ENCODE assay signal across 9 mouse cellular contexts in the genomic region with DNA sequence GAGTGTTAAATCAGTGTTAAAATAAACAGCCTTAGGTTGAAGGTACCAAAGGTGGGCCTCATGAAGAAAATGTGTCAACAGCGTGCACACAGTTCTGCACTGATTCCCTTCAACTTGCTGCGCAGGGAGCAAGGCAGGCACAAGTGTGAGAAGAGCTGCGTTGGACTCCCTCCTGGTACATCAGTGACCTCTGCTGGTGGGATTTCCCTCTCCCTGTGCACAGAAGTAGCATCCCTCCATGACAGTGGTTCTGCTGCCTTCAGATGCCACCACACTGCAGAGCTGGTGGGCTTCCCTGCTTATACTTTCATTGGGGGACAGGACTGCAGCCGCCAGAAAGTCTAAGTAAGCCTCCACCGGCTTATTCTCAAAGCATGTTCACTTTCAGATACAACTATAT. TPM values are rescaled to one million over a fixed set of nuclear protein-coding genes. Genes with fewer than 3 reads are reported as not detected.
DNase-seq lines count a peak whose midpoint lies in the region; ATAC-seq and TF ChIP-seq lines count a peak whose summit lies in the region.
"Had no signal": no experiment of that assay in that cellular context is flagged by ENCODE, and none has a peak within 500 bp of the region (broad histone marks: within the 10 kb centered on the region; RNA-seq: fewer than 3 reads in every experiment).

No protein-coding gene starts in this region.

- H3K4me1 ChIP-seq in midbrain, embryonic 10.5 days = peaks cover 7% of the 10 kb centered on the region; the same call in 1 of the 2 replicates
- H3K4me1 ChIP-seq in midbrain, embryonic 16.5 days (ENCODE audit: control insufficient read depth, insufficient read depth, low read length) = no peaks in the 10 kb centered on the region
- H3K4me1 ChIP-seq in liver, adult 2 months (ENCODE audit: control insufficient read depth, insufficient read depth, low read length) = no peaks in the 10 kb centered on the region
- H3K4me1 ChIP-seq: embryonic facial prominence, embryonic 12.5 days had no signal

- H3K36me3 ChIP-seq in midbrain, embryonic 10.5 days = no peaks in the 10 kb centered on the region
- no peaks in the 10 kb centered on the region for H3K36me3 ChIP-seq in midbrain, embryonic 16.5 days (ENCODE audit: control insufficient read depth, insufficient read depth, low read length)
- H3K36me3 ChIP-seq in liver, adult 2 months (ENCODE audit: control insufficient read depth, insufficient read depth, low read length) = no peaks in the 10 kb centered on the region
- H3K36me3 ChIP-seq: embryonic facial prominence, embryonic 12.5 days had no signal

- H3K9me3 ChIP-seq in midbrain, embryonic 10.5 days (replicated peaks) = no peaks in the 10 kb centered on the region
- H3K9me3 ChIP-seq in midbrain, embryonic 16.5 days (replicated peaks; ENCODE audit: control insufficient read depth, low read length, poor library complexity, severe bottlenecking) = no peaks in the 10 kb centered on the region
- H3K9me3 ChIP-seq: embryonic facial prominence, embryonic 12.5 days had no signal

- 63% methylated on average over 5 of the region's 5 CpGs for WGBS in midbrain, embryonic 10.5 days
- 55% methylated on average over 5 of the region's 5 CpGs for WGBS in midbrain, embryonic 16.5 days
- WGBS in liver, adult 2 months = 48% methylated on average over 5 of the region's 5 CpGs

- no peak overlapping the region for H3K4me2 ChIP-seq in midbrain, embryonic 16.5 days (ENCODE audit: low read length)
- H3K4me2 ChIP-seq: embryonic facial prominence, embryonic 12.5 days had no signal

- no peak overlapping the region for H3K27ac ChIP-seq in midbrain, embryonic 10.5 days (replicated peaks)
- no peak overlapping the region for H3K27ac ChIP-seq in midbrain, embryonic 16.5 days (ENCODE audit: low read length)
- H3K27ac ChIP-seq in liver, adult 2 months (replicated peaks; ENCODE audit: insufficient read depth, low read depth, low read length) = no peak overlapping the region
- H3K27ac ChIP-seq: embryonic facial prominence, embryonic 12.5 days had no signal

- no peak overlapping the region for H3K4me3 ChIP-seq in midbrain, embryonic 10.5 days
- no peak overlapping the region for H3K4me3 ChIP-seq in midbrain, embryonic 16.5 days (ENCODE audit: low read depth, low read length)
- H3K4me3 ChIP-seq in liver, adult 2 months (ENCODE audit: insufficient read depth, low read depth, low read length) = no peak overlapping the region
- H3K4me3 ChIP-seq: embryonic facial prominence, embryonic 12.5 days had no signal

- ATAC-seq in midbrain, embryonic 16.5 days = no peak
- peak; percentile 76 for ATAC-seq in frontal cortex, adult (ENCODE audit: low TSS enrichment)

- no peak for TF ChIP-seq POLR2A in liver, adult 2 months (IDR thresholded peaks at IDR 0.05; ENCODE audit: extremely low read depth, insufficient read depth, low read length)

- peak; percentile 37 for TF ChIP-seq CTCF in liver, adult 2 months (IDR thresholded peaks at IDR 0.05; ENCODE audit: low read depth, low read length)

- no peak overlapping the region for H3K9ac ChIP-seq in midbrain, embryonic 16.5 days (ENCODE audit: low read depth, low read length)
- no peak overlapping the region for H3K9ac ChIP-seq in liver, adult 2 months (ENCODE audit: low read depth, low read length)
- H3K9ac ChIP-seq: embryonic facial prominence, embryonic 12.5 days had no signal

- no peaks in the 10 kb centered on the region for H3K27me3 ChIP-seq in midbrain, embryonic 10.5 days (ENCODE audit: low read depth, poor library complexity, severe bottlenecking)
- H3K27me3 ChIP-seq in midbrain, embryonic 16.5 days (ENCODE audit: control insufficient read depth, insufficient read depth, low read depth, low read length) = no peaks in the 10 kb centered on the region
- no peaks in the 10 kb centered on the region for H3K27me3 ChIP-seq in liver, adult 2 months (ENCODE audit: control insufficient read depth, insufficient read depth, low read length)
- H3K27me3 ChIP-seq: embryonic facial prominence, embryonic 12.5 days had no signal

- peak; percentile 44 for DNase-seq in midbrain, embryonic 10.5 days (ENCODE audit: low spot score)
- peak; percentile 63 for DNase-seq in cerebellum, adult 11-12 months
- peak; percentile 68 for DNase-seq in kidney, adult 9 months
- no peak for DNase-seq in liver, adult 2 months (ENCODE audit: extremely low read depth, low read depth, low spot score)
- DNase-seq in ovary, adult 18-20 months (ENCODE audit: low spot score) = peak; percentile 48
- peak; percentile 54 to 77 for DNase-seq in thymus, postnatal 10 days (ENCODE audit: low spot score in 2 of 2)

- no peaks in the 10 kb centered on the region for H3K79me2 ChIP-seq in liver, adult 2 months (ENCODE audit: control insufficient read depth, insufficient read depth, low read length)

RNA-seq across cellular contexts. Expression of a gene that starts 37.2 kb away (rescaled TPM):
- polyA plus RNA-seq in midbrain, embryonic 10.5 days (2016; fragmentation: Nextera tagmentation; extraction: Ambion mirVana) = 12.8 and 13.3 TPM in 2 replicates
- 18.2 and 19.2 TPM in 2 replicates for polyA plus RNA-seq in midbrain, embryonic 16.5 days (2015; fragmentation: Nextera tagmentation; extraction: Ambion mirVana)
- 1.6 and 1.7 TPM in 2 replicates for total RNA-seq in liver, adult 2 months (2014; rRNA removed)
- 0.22 and 0.38 TPM in 2 replicates for polyA plus RNA-seq in liver, adult 2 months (2012; rRNA removed)

Comparison
In these comparisons a context has a peak if more than half of its experiments do, and no peak if none do; other contexts are left out.
1. RNA of a gene that starts 37.2 kb away (polyA plus RNA-seq): 18.2 to 19.2 TPM in midbrain, embryonic 16.5 days and 12.8 to 13.3 TPM in midbrain, embryonic 10.5 days; 0.22 to 0.38 TPM in liver, adult 2 months; every median in the first group is over 10 times any median in the second.